ENCODE assay signal across 9 mouse cellular contexts in the genomic region with DNA sequence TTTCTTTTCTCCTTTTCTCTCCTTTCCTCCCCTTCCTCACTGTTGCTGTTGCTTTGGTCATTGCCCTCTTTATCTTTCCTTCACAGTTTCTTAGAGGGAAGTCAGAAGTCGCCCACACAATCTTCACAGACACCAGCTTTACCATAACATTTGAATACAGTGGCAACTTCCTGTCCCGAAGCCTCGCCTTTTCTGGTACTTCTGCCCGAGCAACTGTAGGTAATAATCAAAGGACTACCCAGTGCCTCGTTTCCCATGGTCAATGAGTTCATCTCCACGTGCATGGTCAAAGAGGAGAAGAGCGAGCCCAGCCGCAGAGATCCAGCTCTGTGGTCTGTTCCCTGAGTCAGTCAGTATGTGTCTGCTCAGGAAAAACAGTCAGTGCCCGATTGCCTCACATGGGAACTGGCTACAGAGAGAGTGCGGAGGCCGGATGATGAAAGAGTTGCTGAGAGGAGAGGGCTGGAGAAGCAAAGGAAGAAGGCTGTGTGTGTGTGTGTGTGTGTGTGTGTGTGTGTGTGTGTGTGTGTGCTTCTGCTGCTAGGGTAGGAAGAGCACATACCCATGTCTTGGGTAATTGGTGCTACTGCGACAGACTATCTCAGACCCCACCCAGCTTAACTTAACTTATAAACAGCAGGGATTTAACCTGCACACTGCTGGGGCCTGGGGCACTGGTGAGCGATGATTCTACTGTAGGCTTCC.
DNase-seq lines count a peak whose midpoint lies in the region; ATAC-seq and TF ChIP-seq lines count a peak whose summit lies in the region.
"Had no signal": no experiment of that assay in that cellular context is flagged by ENCODE, and none has a peak within 500 bp of the region (broad histone marks: within the 10 kb centered on the region; RNA-seq: fewer than 3 reads in every experiment).

No protein-coding gene starts in this region.

- H3K9ac ChIP-seq in embryonic facial prominence, embryonic 15.5 days, result no peak overlapping the region
- peak overlapping the region; percentile 55 for H3K9ac ChIP-seq in liver, embryonic 13.5 days
- H3K9ac ChIP-seq in midbrain, postnatal 0 days (replicated peaks; ENCODE audit: low read length, poor library complexity, severe bottlenecking), result no peak overlapping the region
- H3K9ac ChIP-seq: midbrain, embryonic 12.5 days had no signal

- H3K27ac ChIP-seq in kidney, adult 2 months (ENCODE audit: insufficient read depth, low read depth, low read length), result no peak overlapping the region
- peak overlapping the region; percentile 66 for H3K27ac ChIP-seq in embryonic facial prominence, embryonic 15.5 days (replicated peaks)
- H3K27ac ChIP-seq in liver, embryonic 13.5 days, result peak overlapping the region; percentile 84
- peak overlapping the region; percentile 70 for H3K27ac ChIP-seq in small intestine, adult 2 months (ENCODE audit: insufficient read depth, low read depth, low read length)
- H3K27ac ChIP-seq in midbrain, postnatal 0 days (ENCODE audit: low read depth, low read length), result no peak overlapping the region
- H3K27ac ChIP-seq: midbrain, embryonic 12.5 days had no signal

- no peak for TF ChIP-seq CTCF in kidney, adult 2 months (conservative IDR thresholded peaks at IDR 0.05; ENCODE audit: insufficient read depth, insufficient read length, low read depth, low read length)
- TF ChIP-seq CTCF in small intestine, adult 2 months (IDR thresholded peaks at IDR 0.05; ENCODE audit: extremely low read depth, insufficient read length, insufficient replicate concordance, low read depth, low read length), result no peak
- TF ChIP-seq CTCF in midbrain, postnatal 0 days (IDR thresholded peaks at IDR 0.05), result no peak

- no peak for TF ChIP-seq POLR2A in kidney, adult 2 months (IDR thresholded peaks at IDR 0.05; ENCODE audit: low read depth, low read length)
- TF ChIP-seq POLR2A in small intestine, adult 2 months (IDR thresholded peaks at IDR 0.05; ENCODE audit: low read depth, low read length), result no peak

- WGBS in kidney, adult 2 months, result 58% methylated on average over 13 of the region's 13 CpGs
- WGBS in embryonic facial prominence, embryonic 15.5 days, result 63% methylated on average over 13 of the region's 13 CpGs
- WGBS in liver, embryonic 13.5 days (ENCODE audit: insufficient replicate concordance), result 7% methylated on average over 13 of the region's 13 CpGs
- 25% methylated on average over 13 of the region's 13 CpGs for WGBS in small intestine, adult 2 months
- WGBS in midbrain, postnatal 0 days, result 76% methylated on average over 13 of the region's 13 CpGs

- no peaks in the 10 kb centered on the region for H3K9me3 ChIP-seq in embryonic facial prominence, embryonic 15.5 days (replicated peaks)
- no peaks in the 10 kb centered on the region for H3K9me3 ChIP-seq in liver, embryonic 13.5 days (replicated peaks)
- no peaks in the 10 kb centered on the region for H3K9me3 ChIP-seq in midbrain, postnatal 0 days (ENCODE audit: low read length)

- DNase-seq in kidney, adult 2 months, result peak; percentile 29
- DNase-seq in kidney, postnatal 25 days, result no peak
- DNase-seq in liver, embryonic 13.5 days, result no peak
- DNase-seq in gastrocnemius, postnatal 36 days, result no peak
- no peak for DNase-seq in midbrain, postnatal 0 days (ENCODE audit: low spot score)
- no peak for DNase-seq in kidney, adult 8-10 months

- no peaks in the 10 kb centered on the region for H3K4me1 ChIP-seq in kidney, adult 2 months (ENCODE audit: control insufficient read depth, insufficient read depth, low read length)
- H3K4me1 ChIP-seq in embryonic facial prominence, embryonic 15.5 days, result 0 out of 2 replicates have a peak, but pooled peaks cover 2% of the 10 kb centered on the region
- peaks cover 70% of the 10 kb centered on the region for H3K4me1 ChIP-seq in liver, embryonic 13.5 days (replicated peaks)
- H3K4me1 ChIP-seq in small intestine, adult 2 months (ENCODE audit: control insufficient read depth, insufficient read depth, insufficient read length, low read length), result peaks cover 10% of the 10 kb centered on the region; the same call in 1 of the 2 replicates
- no peaks in the 10 kb centered on the region for H3K4me1 ChIP-seq in midbrain, postnatal 0 days (ENCODE audit: insufficient read depth, low read length)
- H3K4me1 ChIP-seq: midbrain, embryonic 12.5 days had no signal

- H3K27me3 ChIP-seq in kidney, adult 2 months (replicated peaks; ENCODE audit: control insufficient read depth, insufficient read depth, low read length), result no peaks in the 10 kb centered on the region
- no peaks in the 10 kb centered on the region for H3K27me3 ChIP-seq in embryonic facial prominence, embryonic 15.5 days
- no peaks in the 10 kb centered on the region for H3K27me3 ChIP-seq in liver, embryonic 13.5 days
- no peaks in the 10 kb centered on the region for H3K27me3 ChIP-seq in small intestine, adult 2 months (ENCODE audit: control insufficient read depth, insufficient read depth, low read length)
- H3K27me3 ChIP-seq in midbrain, postnatal 0 days (ENCODE audit: insufficient read depth, low read length), result no peaks in the 10 kb centered on the region
- H3K27me3 ChIP-seq: midbrain, embryonic 12.5 days had no signal

- intact Hi-C loops in gastrocnemius, postnatal 36 days (cut with DNase I), result no loop called here

- no peaks in the 10 kb centered on the region for H3K36me3 ChIP-seq in kidney, adult 2 months (ENCODE audit: control insufficient read depth, insufficient read depth, low read length)
- H3K36me3 ChIP-seq in embryonic facial prominence, embryonic 15.5 days, result no peaks in the 10 kb centered on the region
- no peaks in the 10 kb centered on the region for H3K36me3 ChIP-seq in liver, embryonic 13.5 days
- H3K36me3 ChIP-seq in small intestine, adult 2 months (ENCODE audit: control insufficient read depth, insufficient read depth, low read length), result no peaks in the 10 kb centered on the region
- H3K36me3 ChIP-seq in midbrain, postnatal 0 days (ENCODE audit: insufficient read depth, low read length), result no peaks in the 10 kb centered on the region
- H3K36me3 ChIP-seq: midbrain, embryonic 12.5 days had no signal

- no peak overlapping the region for H3K4me2 ChIP-seq in embryonic facial prominence, embryonic 15.5 days (replicated peaks)
- peak overlapping the region; percentile 43 for H3K4me2 ChIP-seq in liver, embryonic 13.5 days
- no peak overlapping the region for H3K4me2 ChIP-seq in midbrain, postnatal 0 days (ENCODE audit: low read depth, low read length, poor library complexity, severe bottlenecking)
- H3K4me2 ChIP-seq: midbrain, embryonic 12.5 days had no signal

- no peak overlapping the region for H3K4me3 ChIP-seq in kidney, adult 2 months (ENCODE audit: insufficient read depth, low read depth, low read length)
- no peak overlapping the region for H3K4me3 ChIP-seq in embryonic facial prominence, embryonic 15.5 days (replicated peaks)
- H3K4me3 ChIP-seq in liver, embryonic 13.5 days (replicated peaks), result no peak overlapping the region
- peak overlapping the region; percentile 18 for H3K4me3 ChIP-seq in small intestine, adult 2 months (ENCODE audit: low read depth, low read length)
- no peak overlapping the region for H3K4me3 ChIP-seq in midbrain, postnatal 0 days (ENCODE audit: low read depth, low read length)
- H3K4me3 ChIP-seq: midbrain, embryonic 12.5 days had no signal

- peak; percentile 46; the same call in 1 of the 2 replicates for ATAC-seq in embryonic facial prominence, embryonic 15.5 days (ENCODE audit: insufficient number of reproducible peaks, low FRiP score, low TSS enrichment, low read depth)
- ATAC-seq in liver, embryonic 13.5 days (ENCODE audit: low read depth), result peak; percentile 33
- ATAC-seq in midbrain, postnatal 0 days (ENCODE audit: low FRiP score), result no peak

Comparison
In these comparisons a context has a peak if more than half of its experiments do, and no peak if none do; other contexts are left out.
1. H3K27ac ChIP-seq: peak in embryonic facial prominence, embryonic 15.5 days (single experiment), liver, embryonic 13.5 days (single experiment) and small intestine, adult 2 months (single experiment); none in kidney, adult 2 months (single experiment) and midbrain, postnatal 0 days (single experiment).